Mouse (Mus musculus) lung, adult 10 weeks (tissue): Measurements from ENCODE around the gene Gm5662. TPM values are rescaled to one million over a fixed set of nuclear protein-coding genes. Genes with fewer than 3 reads are reported as not detected.

Experiments
- polyA plus RNA-seq: library from polyadenylated mRNA; stranded (reverse); fragments of 350-450 nt; fragmentation: Illumina TruSeq; extraction: RNeasy Lipid Tissue Mini Kit (QIAGEN cat#74804); gene quantifications from one replicate; pipeline ENCODE4 v1.2.3, GENCODE M21; 2014; ENCODE audit warnings: low read depth, low replicate concordance; ENCODE audit not compliant: insufficient read depth

Gm5662 gene
- polyA plus RNA-seq, result not detected

DNA sequence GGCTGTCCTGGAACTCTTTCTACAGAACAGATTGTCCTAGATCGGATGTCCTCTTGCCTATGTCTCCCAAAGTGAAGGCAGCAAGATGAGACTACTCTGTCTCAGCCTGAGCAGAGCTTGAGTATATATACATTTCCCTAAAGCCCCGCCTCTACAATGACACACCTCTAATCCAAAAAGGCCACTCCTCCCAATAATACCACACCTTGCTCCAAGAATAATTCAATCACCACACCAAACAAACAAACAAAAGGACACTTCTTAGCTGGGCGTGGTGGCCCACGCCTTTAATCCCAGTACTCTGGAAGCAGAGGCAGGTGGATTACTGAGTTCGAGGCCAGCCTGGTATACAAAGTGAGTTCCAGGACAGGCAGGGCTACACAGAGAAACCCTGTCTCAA, at the start of gene Gm5662:
Gene Gm5662, minus strand, starts transcription at position 101 of the 400 bp plus-strand sequence.

DNA sequence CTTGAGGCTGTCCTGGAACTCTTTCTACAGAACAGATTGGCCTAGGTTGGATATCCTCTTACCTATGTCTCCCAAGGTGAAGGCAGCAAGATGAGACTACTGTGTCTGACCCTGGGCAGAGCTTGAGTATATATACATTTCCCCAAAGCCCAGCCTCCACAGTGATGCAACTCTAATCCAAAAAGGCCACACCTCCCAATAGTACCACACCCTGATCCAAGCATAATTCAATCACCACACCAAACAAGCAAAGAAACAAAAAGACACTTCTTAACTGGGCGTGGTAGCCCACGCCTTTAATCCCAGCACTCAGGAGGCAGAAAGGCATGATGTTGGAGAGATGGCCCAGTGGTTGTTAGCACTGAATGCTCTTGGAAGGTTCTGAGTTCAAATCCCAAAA, 49.6 kb upstream of the Gm5662 start, which contains the start of gene Gm5039:
Gene Gm5039, minus strand, starts transcription at position 101 of the 400 bp plus-strand sequence.

DNA sequence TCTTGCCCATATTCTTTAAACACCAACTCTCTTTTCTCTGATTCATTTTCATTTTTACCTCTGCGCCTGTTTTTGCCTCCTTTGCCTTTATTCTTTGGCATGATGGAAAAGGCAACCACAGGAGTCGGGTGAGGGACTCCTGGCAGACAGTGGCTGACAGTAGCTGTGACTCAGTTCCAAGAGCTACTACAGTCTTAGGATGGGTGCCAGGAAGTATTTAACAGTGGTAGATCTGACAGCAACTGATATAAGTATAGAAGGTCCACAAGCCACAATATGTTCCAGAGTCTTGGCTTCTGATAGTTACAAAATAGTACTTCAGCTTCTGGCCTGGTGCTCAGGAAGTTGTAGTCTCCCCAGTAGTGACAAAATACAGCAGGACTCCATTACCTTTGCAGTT, 24.3 kb downstream of the Gm5662 start, which contains the start of gene Gm8332:
Gene Gm8332, minus strand, starts transcription at position 101 of the 400 bp plus-strand sequence.

Other genes starting within 250 kb of the Gm5662 start
- gene Gm2056, start 247.5 kb downstream of the Gm5662 start, polyA plus RNA-seq, result not detected
- gene Gm16368, start 190.8 kb downstream of the Gm5662 start, polyA plus RNA-seq, result not detected
- gene Gm10436, start 92.4 kb downstream of the Gm5662 start, polyA plus RNA-seq, result not detected
- gene Gm8332, start 24.4 kb downstream of the Gm5662 start, polyA plus RNA-seq, result not detected
- not detected for gene Gm5039, start 49.5 kb upstream of the Gm5662 start, polyA plus RNA-seq
- 9.2 TPM for gene Adck1, start 86.1 kb upstream of the Gm5662 start, polyA plus RNA-seq